Mouse (Mus musculus): ENCODE measurements around the gene Myom3.
"Not testable (repeated sequence)": the region's sequence is repeated elsewhere in the genome, so short reads cannot be mapped to it uniquely, and the experiment has no call there.

Gene Myom3

GRCm38 (mm10) chr4:135759356-135759976 is at the start of gene Myom3:
Myom3 (plus strand) TSS chr4:135759715.
- DNase-seq = no peak

- no peak for DNase-seq
Observed at GRCm38 (mm10) chr4:135710392-135710791, 49.1 kb upstream of the Myom3 start.

DNA sequence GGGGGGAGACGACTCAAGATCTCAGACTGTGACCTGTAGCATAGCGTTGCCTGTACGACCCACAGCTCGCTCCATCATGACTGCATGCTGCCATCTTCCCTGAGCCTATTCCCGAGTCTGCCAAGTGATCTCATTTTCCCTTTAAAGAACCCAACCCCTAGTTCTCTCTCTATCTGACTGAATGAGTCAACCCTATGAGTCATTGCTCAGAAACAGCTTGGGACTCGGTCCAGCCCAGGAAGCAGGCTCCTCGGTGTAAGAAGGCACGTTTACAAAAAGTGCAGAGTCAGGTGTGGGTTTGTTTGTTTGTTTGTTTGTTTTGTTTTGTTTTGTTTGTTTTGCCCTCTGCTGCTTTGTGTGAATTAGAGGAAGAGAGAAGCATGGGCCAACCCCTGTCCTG is 44.7 kb upstream of the Myom3 start:
- no peak for DNase-seq

DNA sequence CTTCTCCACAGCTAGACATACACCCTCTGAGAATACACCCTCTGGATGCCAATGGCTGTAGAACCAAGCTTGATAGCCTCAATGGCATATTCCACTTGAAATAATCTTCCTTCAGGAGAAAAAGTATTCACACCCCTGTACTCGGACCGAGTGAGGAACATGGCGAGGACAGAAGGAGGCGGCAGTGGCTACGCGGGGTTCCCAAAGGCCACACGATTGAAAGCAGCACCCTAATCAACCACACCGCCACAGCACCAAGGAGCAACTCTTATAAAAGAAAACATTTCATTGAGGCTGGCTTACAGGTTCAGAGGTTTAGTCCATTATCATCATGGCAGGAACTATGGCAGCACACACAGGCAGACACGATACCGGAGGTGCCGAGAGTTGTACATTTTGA is 43.1 kb upstream of the Myom3 start:
- DNase-seq = not testable (repeated sequence)

DNA sequence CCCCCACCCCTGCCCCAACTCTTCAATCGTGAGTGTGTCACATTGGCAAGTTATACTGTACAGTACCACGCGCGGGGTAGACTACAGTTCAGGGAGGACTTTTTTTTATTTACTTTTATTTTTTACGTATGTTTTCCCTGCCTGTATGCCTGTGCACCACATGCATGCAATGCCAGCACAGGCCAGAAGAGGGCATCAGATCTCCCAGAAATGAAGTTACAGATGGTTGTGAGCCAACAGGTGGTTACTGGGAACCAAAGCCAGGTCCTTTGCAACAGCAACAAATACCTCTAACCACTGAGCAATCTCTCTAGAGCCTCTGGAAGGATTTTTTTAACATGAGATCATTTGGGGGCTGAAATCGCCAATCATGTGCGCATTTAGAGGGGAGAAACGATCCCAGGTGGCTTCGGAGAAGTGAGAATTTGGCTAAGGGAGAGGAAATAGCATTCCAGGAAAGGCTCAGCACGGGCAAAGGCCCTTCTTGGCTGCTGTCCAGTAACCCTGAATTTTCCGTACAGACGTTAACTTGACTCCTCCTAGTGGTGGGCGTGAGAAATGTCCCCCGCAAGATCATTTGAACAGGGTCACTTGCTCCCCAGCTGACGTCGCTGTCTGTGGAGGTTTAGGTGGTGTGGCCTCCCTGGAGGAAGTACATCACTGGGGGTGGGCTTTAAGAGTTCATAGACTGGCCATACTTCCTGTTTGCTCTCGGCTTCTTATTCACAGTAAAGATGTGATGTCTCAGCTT is 36.8 kb upstream of the Myom3 start:
- peak; percentile 11 for DNase-seq

- no peak for DNase-seq
Observed at GRCm38 (mm10) chr4:135726416-135726815, 33.1 kb upstream of the Myom3 start.

- peak; percentile 77 for DNase-seq
Observed at GRCm38 (mm10) chr4:135727817-135728216, 31.7 kb upstream of the Myom3 start, which contains the start of gene Il22ra1. Il22ra1 (plus strand) TSS chr4:135728172.

DNA sequence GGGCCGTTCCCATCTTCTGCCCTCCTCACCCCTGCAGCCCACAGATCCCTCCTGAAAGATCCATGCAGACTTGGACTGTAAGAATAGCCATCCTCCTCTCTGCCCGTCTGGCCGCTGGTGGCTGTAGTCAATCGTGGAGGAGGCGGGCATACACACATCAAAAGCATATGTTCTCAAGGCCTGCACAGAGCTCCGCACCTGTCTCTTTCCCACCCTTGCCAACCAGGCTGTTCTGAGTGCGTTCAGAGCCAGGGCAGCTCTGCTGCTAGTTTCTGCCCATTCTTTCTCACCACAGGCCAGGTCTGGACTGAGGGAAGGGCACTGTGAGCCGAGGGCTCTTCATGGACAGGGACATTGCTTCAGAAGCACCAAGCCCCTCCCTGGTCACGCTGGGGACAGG is 29.3 kb upstream of the Myom3 start:
- no peak for DNase-seq

GRCm38 (mm10) chr4:135730951-135731350 is 28.6 kb upstream of the Myom3 start:
- no peak for DNase-seq

- DNase-seq = no peak
Observed at GRCm38 (mm10) chr4:135733901-135734300, 25.6 kb upstream of the Myom3 start.

- no peak for DNase-seq
Observed at GRCm38 (mm10) chr4:135736903-135737302, 22.6 kb upstream of the Myom3 start.

DNA sequence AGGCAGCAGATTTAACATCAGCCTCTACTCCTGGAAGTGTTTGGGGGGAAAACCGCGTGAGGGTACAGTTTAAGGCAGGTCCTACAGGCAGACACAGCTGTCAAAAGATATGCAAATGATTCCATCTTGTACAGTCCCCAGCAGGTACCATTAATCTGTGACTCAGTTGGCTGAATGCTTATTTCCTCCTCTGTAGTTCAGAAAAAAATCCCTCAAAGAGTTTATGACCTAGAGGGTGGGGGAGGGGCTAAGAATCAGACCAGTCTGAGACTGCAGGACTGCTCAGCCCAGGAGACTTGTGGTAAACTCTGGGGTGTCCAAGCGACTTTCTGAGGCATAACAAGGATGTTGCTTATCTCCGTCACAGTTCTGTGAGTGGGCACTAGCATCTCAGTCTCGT is 21.3 kb upstream of the Myom3 start:
- no peak for DNase-seq

GRCm38 (mm10) chr4:135739148-135739547 is 20.4 kb upstream of the Myom3 start:
- DNase-seq = no peak

GRCm38 (mm10) chr4:135739672-135740071 is 19.8 kb upstream of the Myom3 start:
- DNase-seq = no peak

DNA sequence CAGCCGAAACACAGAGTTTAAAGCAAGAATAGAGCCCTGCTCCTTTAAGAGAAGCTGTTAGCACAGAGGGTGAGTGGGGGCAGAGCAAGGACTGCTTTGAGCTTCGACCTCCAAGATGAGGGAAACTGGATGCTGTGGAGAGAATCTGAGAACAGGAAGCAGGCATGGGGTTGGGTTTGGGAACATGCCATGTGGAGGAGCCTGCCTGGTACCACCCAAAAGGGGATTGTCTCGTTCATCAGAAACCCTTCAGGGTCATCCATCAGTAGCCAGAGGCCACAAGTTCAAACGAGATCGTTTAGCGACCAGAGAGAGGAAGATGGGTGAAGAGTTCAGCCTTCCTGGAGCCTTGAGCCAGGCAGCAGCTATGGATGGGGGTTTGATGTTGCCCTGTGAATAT is 16.0 kb upstream of the Myom3 start:
- DNase-seq = no peak

DNA sequence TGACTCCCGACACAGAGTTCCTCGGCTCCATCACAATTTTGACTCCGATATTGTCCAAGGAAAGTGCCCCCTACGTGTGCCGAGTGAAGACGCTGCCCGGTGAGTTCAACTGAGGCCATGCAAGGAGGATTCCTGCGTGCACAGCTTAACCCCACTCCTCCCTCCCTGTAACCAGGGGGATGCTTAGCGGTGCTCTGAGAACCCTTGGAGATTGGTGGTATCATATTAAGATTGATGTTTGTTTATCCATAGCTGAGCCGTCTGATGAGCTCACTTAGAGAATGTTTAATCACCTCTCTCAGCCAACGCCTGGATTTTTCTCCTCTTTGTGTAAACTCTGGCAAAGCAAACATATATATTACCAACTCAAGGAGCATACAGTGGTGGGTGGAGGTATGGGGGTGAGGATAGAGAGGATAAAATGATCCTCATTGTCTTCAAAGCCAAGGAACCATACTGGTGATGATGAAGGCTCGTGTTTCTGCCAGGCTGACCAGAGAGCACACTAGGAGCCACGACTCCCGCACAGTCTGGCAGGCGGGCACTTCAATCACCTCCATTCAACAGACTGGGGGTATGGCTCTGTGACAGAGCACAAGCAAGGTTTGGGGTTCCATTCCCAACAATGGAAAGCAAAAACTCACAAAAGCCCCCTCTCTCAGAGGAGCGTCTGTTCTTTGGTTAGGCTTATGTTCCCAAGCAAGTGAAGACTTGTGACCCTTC is 14.6 kb upstream of the Myom3 start:
- DNase-seq = no peak

GRCm38 (mm10) chr4:135745613-135746012 is 13.9 kb upstream of the Myom3 start:
- no peak for DNase-seq

DNA sequence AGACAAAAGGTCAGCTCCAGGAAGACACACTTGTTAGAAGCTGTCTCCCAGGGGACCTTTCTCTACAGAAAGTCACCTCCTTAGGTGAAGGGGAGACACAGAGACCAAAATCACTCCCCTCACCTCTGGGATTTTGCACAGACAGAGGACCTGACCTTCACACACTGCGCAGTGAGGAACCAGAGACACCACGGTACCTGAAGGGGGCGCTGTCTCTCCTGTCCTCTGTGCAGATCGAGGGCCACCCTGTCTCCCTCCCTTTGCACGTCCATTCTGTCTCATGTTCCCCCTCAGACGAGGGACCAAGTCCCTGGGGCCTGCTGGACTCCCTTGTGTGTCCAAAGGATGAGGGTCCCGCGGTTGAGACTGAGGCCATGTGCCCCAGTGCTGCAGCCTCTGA is 8.6 kb upstream of the Myom3 start:
- no peak for DNase-seq

DNA sequence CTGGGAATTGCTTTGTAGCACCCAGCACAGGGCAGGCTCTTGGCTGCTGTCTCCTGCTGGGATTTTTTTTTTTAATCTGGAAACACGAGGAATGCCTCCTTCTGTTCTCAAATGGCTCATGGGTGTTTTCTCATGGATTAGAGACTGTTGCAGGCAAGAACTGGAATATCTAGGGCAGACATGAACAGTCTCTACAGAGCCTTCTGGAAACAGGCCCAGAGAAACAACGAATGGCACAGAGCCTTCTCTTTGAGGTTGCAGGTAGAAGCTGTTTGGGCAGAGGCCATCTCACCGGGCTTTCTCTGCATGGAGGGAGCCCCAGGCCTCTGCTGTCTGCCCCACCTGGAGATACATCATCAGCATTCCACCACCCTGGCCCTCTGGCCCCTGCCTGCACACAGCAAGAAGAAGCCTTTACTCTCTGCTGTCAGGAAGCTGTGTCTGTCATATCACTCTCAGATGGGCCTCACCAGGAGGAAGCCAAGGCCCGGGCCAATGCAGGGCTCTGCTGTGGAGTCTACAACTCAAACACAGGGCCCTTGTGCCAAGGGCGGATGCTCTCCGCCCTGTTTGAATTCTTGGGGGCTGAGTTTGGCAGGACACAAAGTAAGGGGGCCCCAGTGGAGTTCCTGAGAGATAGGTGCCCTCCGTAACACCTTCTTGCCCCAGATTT is 7.3 kb upstream of the Myom3 start:
- no peak for DNase-seq

- no peak for DNase-seq
Observed at GRCm38 (mm10) chr4:135752779-135753164, 6.7 kb upstream of the Myom3 start.

DNA sequence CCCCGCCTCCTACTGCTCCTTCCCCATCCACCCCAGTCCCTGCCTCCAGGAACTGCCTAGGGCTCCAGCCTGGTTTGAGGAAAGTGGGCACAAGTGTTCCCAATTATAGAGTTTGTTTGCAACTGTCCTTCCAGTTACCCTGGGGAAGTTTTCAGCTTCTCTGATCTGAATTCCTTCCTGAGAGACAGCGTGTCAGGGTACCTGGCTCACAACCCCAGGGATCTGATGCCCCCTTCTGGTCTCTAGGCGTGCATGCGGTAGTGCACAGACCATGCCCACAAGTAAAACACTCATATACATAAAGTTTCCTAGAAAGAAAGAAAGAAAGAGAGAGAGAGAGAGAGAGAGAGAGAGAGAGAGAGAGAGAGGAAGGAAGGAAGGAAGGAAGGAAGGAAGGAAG is 1.2 kb upstream of the Myom3 start:
- no peak for DNase-seq

DNA sequence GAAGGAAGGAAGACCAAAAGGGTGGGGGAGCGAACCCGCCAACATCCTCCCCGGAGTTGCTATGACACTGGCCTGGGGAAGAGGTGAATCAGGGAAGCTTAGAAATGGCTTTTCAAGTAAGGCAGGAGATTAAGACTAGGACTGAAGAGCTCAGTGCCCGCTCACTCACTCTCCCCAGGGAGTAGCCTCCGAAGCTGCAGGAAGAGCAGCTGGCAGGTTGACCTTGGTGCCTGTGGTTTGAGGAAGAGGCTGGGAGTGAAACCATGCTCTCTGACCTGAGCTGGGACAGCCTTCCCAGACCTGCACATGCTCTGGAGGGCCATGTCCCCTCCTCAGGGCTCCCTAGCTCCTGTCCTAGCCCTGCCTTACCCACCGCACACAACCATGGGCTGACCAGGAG is 690 bp upstream of the Myom3 start:
- DNase-seq = no peak

GRCm38 (mm10) chr4:135761048-135761447 is 1.5 kb downstream of the Myom3 start:
- DNase-seq = no peak

All from kidney, postnatal 10 days (tissue).